Mouse (Mus musculus) heart, embryonic 15.5 days (tissue): ENCODE data around the gene Sez6. TPM values are rescaled to one million over a fixed set of nuclear protein-coding genes. Genes with fewer than 3 reads are reported as not detected.
A peak's percentile ranks its signal among the peaks of the same experiment; 100 is the strongest.

Experiments
- ATAC-seq: fragments of 200-750 bp; cut with Nextera tagmentation; replicated peaks from 2 replicates; pipeline ENCODE4 v1.8.0; 2017; ENCODE audit warnings: low read depth, moderate TSS enrichment; ENCODE audit not compliant: insufficient number of reproducible peaks, insufficient read depth, low FRiP score
- H3K27ac ChIP-seq: fragments of 300-500 bp; sonication (generic); 2 replicates; pipeline ENCODE4 v1.5.1; 2015; ENCODE audit warnings: mild to moderate bottlenecking, inconsistent platforms
- H3K27me3 ChIP-seq: fragments of 300-500 bp; sonication (generic); 2 replicates; pipeline ENCODE4 v1.6.1; 2015; ENCODE audit warnings: inconsistent platforms
- H3K36me3 ChIP-seq: fragments of 300-500 bp; sonication (generic); 2 replicates; pipeline ENCODE4 v1.6.1; 2015; ENCODE audit warnings: mild to moderate bottlenecking, inconsistent platforms
- H3K4me1 ChIP-seq: fragments of 300-500 bp; sonication (generic); replicated peaks from 2 replicates; pipeline ENCODE4 v1.6.1; 2015; ENCODE audit warnings: inconsistent platforms
- H3K4me2 ChIP-seq: fragments of 300-500 bp; sonication (generic); 2 replicates; pipeline ENCODE4 v1.6.1; 2015; ENCODE audit warnings: inconsistent platforms, mild to moderate bottlenecking, moderate library complexity
- H3K4me3 ChIP-seq: fragments of 300-500 bp; sonication (generic); 2 replicates; pipeline ENCODE4 v1.5.1; 2015; ENCODE audit warnings: mild to moderate bottlenecking, inconsistent platforms
- H3K9ac ChIP-seq: fragments of 300-500 bp; sonication (generic); 2 replicates; pipeline ENCODE4 v1.6.1; 2015; ENCODE audit warnings: mild to moderate bottlenecking, inconsistent platforms
- H3K9me3 ChIP-seq: fragments of 300-500 bp; sonication (generic); replicated peaks from 2 replicates; pipeline ENCODE4 v1.6.1; 2016; ENCODE audit warnings: inconsistent platforms
- WGBS: fragments of 180-500 bp; shearing (Covaris S2); methylation state at CpG from one replicate; pipeline ENCODE4 v1.1.7; 2015; ENCODE audit warnings: mixed read lengths; 5-methylcytosine and 5-hydroxymethylcytosine counted together
- polyA plus RNA-seq: library from polyadenylated mRNA; unstranded; fragments of >200 nt; fragmentation: Nextera tagmentation; extraction: Ambion mirVana; gene quantifications from 2 replicates; pipeline ENCODE4 v1.2.1, GENCODE M21; 2015

Sez6 gene
- polyA plus RNA-seq, 1 experiment from 2014 or later = 0.05 TPM

DNA sequence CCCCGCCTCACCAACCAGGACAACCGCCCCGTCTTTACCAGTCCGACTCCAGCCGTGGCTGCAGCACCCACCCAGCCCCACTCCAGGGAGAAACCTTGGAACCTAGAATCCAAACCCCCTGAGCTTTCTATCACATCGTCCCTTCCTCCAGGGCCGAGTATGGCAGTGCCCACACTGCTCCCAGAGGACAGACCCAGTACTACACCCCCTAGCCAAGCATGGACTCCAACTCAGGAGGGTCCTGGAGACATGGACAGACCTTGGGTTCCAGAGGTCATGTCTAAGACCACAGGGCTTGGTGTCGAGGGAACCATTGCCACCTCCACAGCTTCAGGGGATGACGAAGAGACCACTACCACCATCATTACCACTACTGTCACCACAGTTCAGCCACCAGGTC, 23.1 kb downstream of the Sez6 start:
- Histone ChIP-seq H3K4me3 (no peak overlapping the region), H3K4me1 (no peaks in the 10 kb centered on the region), H3K27me3 (peaks cover 58% of the 10 kb centered on the region), H3K9ac (no peak overlapping the region), H3K9me3 (no peaks in the 10 kb centered on the region), H3K4me2 (no peak overlapping the region), H3K36me3 (no peaks in the 10 kb centered on the region), H3K27ac (no peak overlapping the region)
- 28% methylated on average over 9 of the region's 9 CpGs for WGBS
- ATAC-seq = no peak; the same call in 1 of the 2 replicates

DNA sequence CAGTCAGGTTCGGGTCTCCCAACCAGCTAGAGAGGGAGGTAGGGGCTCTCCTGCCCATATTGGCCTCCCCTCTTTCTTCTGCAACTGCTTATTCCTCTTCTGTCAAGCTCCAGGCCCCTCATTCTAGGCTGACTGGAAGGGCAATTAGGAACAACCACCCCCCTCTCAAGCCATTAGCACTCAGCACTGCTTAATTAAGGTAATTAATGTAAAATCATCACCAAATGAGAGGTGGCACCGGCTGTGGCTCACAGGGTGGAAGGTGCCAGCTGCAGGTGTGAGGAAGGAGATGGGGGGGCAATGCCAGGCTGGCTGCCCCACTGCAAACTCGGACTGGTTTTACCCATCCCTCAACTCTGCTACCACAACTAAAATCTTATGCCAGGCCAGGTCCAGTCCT, 25.8 kb downstream of the Sez6 start:
- H3K4me3 ChIP-seq = no peak overlapping the region
- no peak overlapping the region for H3K4me2 ChIP-seq
- no peak overlapping the region for H3K27ac ChIP-seq
- peaks cover 51% of the 10 kb centered on the region for H3K27me3 ChIP-seq
- H3K4me1 ChIP-seq = 0 out of 2 replicates have a peak, but pooled peaks cover 5% of the 10 kb centered on the region
- 51% methylated on average over 3 of the region's 3 CpGs for WGBS
- no peak for ATAC-seq
- no peaks in the 10 kb centered on the region for H3K9me3 ChIP-seq
- no peaks in the 10 kb centered on the region for H3K36me3 ChIP-seq
- no peak overlapping the region for H3K9ac ChIP-seq

DNA sequence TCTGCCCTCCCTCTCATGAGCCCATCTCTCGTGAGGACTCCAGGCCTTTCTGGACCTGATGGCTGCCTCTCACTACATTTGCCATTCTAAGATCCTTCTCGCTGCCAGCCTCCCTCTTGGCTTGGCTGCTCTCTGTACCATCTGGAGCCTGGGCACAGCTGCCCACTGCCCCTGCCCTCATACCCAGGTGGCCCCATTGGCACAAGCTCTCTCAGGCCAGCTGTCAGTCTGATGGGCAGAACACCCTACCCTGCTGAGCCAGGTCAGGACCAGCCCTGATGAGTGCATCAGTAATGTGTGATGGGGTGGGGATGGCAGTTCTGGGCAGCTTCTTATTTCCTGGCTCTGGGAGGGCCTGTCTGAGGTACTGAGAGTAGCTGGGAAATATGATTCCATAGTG, 27.7 kb downstream of the Sez6 start:
- peaks cover 43% of the 10 kb centered on the region for H3K27me3 ChIP-seq
- H3K4me2 ChIP-seq = no peak overlapping the region
- H3K36me3 ChIP-seq = no peaks in the 10 kb centered on the region
- 0 out of 2 replicates have a peak, but pooled peaks cover 5% of the 10 kb centered on the region for H3K4me1 ChIP-seq
- ATAC-seq = no peak
- no peaks in the 10 kb centered on the region for H3K9me3 ChIP-seq
- no peak overlapping the region for H3K4me3 ChIP-seq
- H3K9ac ChIP-seq = no peak overlapping the region
- no peak overlapping the region for H3K27ac ChIP-seq
- 65% methylated on average over 2 of the region's 2 CpGs for WGBS

DNA sequence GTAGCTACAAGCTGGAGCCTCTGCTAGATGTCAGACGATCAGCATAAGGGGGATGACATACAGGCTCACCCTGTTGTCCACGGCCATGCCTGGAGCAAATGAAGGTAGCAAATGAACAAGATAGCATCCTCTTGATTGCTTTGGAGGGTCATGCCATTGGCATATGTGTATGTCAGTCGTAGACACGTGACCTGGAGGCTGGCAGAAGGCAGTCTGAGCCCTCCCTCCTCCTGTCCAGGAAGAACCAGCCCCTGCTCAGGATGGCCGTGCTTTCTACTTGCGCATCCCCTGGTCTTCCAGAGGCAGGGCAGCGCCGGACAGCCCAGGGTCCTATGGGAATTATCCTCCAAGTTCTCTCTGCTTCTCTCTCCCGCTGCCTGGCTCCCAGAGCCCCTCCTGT, 28.3 kb downstream of the Sez6 start:
- Histone ChIP-seq H3K36me3 (no peaks in the 10 kb centered on the region), H3K4me1 (0 out of 2 replicates have a peak, but pooled peaks cover 5% of the 10 kb centered on the region), H3K4me3 (no peak overlapping the region), H3K27ac (no peak overlapping the region), H3K9me3 (no peaks in the 10 kb centered on the region), H3K9ac (no peak overlapping the region), H3K4me2 (no peak overlapping the region), H3K27me3 (peaks cover 36% of the 10 kb centered on the region)
- no peak for ATAC-seq
- 46% methylated on average over 9 of the region's 9 CpGs for WGBS

DNA sequence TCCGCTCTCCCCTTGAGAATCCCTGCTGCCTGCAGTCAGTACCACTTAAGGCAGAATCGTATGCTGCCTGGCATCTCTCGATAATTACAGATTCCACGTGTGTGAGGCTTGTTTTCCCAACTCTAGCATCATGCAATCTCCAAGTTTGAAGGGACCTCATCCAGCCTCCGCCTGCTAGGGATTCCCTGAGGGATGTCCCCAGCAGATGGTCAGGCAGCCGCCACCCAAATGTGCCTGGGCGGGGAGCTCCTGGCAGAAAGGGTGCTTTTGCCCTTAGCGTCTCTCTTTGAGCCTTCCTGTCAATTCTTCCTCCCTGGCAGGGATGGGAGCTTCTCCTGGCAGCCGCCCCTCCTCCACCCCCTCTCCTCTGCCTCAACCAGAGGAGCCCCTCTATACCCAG, 29.6 kb downstream of the Sez6 start:
- Histone ChIP-seq H3K9me3 (no peaks in the 10 kb centered on the region), H3K4me3 (no peak overlapping the region), H3K4me1 (peaks cover 13% of the 10 kb centered on the region), H3K27me3 (peaks cover 33% of the 10 kb centered on the region), H3K27ac (no peak overlapping the region), H3K9ac (no peak overlapping the region), H3K36me3 (no peaks in the 10 kb centered on the region), H3K4me2 (no peak overlapping the region)
- 52% methylated on average over 9 of the region's 9 CpGs for WGBS
- no peak for ATAC-seq

DNA sequence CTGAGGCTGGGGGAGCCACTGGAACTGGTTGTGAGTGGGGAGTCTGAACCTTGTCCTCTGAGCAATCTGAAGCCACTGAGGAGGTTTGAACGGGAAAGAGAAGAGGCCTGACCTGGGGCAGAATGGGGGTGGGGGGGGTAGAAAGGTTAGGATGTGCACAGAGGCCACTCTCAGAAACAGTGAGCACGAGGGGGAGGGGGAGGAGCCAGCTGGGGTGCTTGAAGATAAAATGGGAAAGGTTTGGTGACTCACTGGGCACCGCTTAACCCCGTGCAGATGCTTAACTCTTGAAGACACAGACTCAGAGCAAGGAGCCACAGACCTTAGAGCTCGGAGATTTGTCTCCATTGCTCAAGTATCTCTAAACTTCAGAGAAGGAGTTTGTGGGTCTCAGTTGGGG, 30.3 kb downstream of the Sez6 start:
- no peak overlapping the region for H3K9ac ChIP-seq
- no peak for ATAC-seq
- WGBS = 28% methylated on average over 5 of the region's 5 CpGs
- H3K27me3 ChIP-seq = peaks cover 32% of the 10 kb centered on the region
- H3K36me3 ChIP-seq = no peaks in the 10 kb centered on the region
- H3K4me2 ChIP-seq = no peak overlapping the region
- H3K4me1 ChIP-seq = peaks cover 19% of the 10 kb centered on the region
- H3K4me3 ChIP-seq = no peak overlapping the region
- no peaks in the 10 kb centered on the region for H3K9me3 ChIP-seq
- H3K27ac ChIP-seq = no peak overlapping the region

DNA sequence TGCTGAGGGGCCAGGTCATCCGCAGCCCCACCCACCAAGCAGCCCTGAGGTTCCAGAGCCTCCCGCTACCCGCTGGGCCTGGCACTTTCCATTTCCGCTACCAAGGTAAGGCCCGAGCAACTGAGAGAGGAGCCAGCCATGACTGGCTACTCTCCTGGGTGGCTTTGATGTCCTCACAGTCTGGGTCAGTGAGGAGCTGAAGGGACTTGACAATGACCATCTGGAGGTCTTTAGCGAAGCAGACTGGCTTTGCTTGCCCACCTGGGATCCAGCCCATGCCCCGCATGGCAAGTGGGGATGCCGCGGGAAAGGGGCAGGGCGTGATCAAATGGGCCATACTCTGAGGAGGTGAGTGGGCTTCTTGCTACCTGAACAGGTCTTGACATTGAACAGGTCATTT, 32.3 kb downstream of the Sez6 start:
- peaks cover 41% of the 10 kb centered on the region for H3K27me3 ChIP-seq
- no peaks in the 10 kb centered on the region for H3K9me3 ChIP-seq
- no peak for ATAC-seq

DNA sequence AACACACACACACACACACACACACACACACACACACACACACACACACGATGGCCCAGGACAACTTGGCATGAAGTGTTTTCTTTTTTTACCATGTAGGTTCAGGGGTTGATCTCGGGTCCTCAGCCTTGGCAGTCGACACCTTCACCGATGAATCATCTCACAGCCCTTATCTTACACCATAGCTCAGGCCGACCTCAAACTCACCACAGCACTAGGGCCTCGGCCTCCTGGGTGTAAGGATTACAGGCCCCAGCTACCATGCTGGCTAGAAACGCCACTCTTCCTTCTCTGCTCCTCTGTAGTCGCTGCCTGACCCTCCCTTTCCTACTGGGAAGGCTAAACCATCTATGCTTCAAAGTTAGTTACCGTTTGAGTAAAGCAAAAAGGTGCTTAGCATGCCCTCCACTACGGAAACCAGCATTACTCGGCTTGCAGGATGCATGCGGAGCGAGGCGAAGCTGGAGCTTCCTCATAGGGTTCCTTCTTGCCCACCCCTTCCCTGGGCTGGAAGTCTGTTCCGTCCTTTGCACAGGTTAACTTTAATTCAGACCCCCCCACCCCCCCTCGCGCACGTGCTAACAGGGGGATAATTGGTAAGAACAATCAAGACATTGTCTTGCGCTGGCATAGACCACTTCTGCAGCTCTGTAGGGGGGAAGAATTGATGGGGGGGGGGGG, 34.0 kb downstream of the Sez6 start:
- H3K36me3 ChIP-seq = no peaks in the 10 kb centered on the region
- no peak for ATAC-seq
- peaks cover 35% of the 10 kb centered on the region for H3K27me3 ChIP-seq
- no peak overlapping the region for H3K9ac ChIP-seq
- no peak overlapping the region for H3K4me2 ChIP-seq
- no peak overlapping the region for H3K27ac ChIP-seq
- peaks cover 16% of the 10 kb centered on the region for H3K4me1 ChIP-seq
- H3K4me3 ChIP-seq = no peak overlapping the region
- no peaks in the 10 kb centered on the region for H3K9me3 ChIP-seq
- WGBS = 27% methylated on average over 19 of the region's 19 CpGs

More for the DNA sequence above, 32.3 kb downstream of the Sez6 start:
- Histone ChIP-seq H3K27ac (no peak overlapping the region), H3K36me3 (no peaks in the 10 kb centered on the region), H3K4me3 (no peak overlapping the region), H3K9ac (no peak overlapping the region), H3K4me1 (peaks cover 20% of the 10 kb centered on the region), H3K4me2 (no peak overlapping the region)
- 90% methylated on average over 10 of the region's 10 CpGs for WGBS

DNA sequence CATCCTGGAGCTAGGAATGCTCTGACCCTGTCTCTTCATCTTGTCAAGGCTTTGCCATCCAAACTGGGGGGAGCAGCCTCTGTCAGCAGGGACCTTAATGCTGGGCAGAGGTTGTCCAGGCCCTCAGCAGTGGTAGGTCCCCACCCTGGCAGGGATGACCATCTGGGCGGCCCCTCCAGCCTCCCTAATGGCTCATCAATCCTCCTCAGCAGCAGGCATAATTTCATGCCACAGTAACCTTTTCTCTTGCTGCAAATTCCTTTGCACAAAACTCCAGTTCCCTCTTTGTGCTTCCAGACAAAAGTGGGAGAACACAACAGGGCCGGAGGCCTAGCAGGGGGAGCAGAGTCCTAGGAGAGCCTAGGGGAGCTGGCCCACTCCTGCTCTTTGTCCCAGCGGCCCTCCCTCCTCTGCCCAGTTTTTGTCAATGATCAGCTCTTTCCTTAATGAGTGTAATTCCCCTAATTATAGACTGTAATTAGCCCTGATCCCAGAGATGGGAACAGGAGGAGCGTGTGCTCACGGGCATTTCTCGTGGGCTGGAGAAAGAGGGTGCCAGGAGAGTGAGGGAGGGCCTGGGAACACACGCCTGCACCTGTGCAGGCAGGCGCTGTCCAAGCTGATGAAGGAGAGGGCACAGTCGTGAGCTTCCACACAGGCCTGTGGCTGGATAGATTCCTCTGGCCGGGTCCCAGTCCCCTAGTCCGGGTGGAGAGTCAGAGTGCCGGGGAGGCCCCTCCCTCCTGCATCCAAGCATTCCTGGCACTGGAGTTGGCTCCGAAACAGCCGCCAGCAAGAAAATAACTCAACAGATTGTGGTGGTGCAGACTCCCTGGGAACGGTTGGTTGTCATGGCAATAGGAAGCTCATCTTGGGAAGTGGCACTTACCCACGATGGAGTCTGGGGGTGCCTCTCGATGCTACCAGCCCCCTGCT, 34.8 kb downstream of the Sez6 start:
- peaks cover 35% of the 10 kb centered on the region for H3K27me3 ChIP-seq
- no peaks in the 10 kb centered on the region for H3K9me3 ChIP-seq
- peaks cover 16% of the 10 kb centered on the region for H3K4me1 ChIP-seq
- H3K9ac ChIP-seq = no peak overlapping the region
- no peak overlapping the region for H3K4me2 ChIP-seq
- no peak; the same call in 1 of the 2 replicates for ATAC-seq
- H3K4me3 ChIP-seq = no peak overlapping the region
- H3K27ac ChIP-seq = no peak overlapping the region
- H3K36me3 ChIP-seq = no peaks in the 10 kb centered on the region
- WGBS = 31% methylated on average over 17 of the region's 17 CpGs

DNA sequence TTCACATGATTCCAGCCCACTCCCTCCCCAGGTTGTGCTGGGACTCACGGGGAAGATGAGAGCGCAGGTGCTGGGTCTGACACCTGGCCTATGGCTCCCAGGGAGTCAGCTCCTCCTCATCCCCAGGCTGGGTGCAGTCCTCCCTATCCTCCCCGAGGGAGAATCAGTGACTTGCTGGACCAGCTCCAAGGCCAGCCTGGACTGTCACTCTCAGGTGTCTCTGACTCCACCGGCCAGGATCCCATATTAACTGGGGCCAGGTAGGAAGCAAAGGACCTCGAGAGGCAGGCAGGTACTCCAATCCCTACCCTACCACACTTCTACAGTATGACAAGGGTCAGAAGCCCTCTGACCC, 35.4 kb downstream of the Sez6 start:
- no peak overlapping the region for H3K4me3 ChIP-seq
- 0 out of 2 replicates have a peak, but pooled peaks have one; percentile 30 for ATAC-seq

DNA sequence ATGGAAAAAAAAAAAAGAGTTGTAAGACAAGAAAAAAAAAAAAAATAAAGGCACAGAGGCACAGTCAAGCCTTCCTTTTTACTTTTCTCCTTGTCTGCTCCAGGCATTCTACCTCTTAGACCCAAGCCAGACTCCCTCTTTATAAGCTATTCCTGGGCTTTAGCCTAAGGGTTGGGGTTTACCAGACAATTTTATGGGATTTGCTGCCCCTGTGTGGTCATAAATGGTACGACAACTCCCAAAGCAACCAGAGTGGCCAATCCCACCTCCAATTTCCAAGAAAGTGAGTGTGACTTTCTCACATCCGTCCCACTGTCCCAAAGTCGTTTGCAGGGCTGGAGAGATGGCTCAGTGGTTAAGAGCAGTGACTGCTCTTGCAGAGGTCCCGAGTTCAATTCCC, 36.5 kb downstream of the Sez6 start:
- no peak overlapping the region for H3K4me3 ChIP-seq
- no peak overlapping the region for H3K27ac ChIP-seq
- H3K9ac ChIP-seq = no peak overlapping the region
- WGBS = under 1% methylated on average over 4 of the region's 4 CpGs
- no peaks in the 10 kb centered on the region for H3K36me3 ChIP-seq
- peaks cover 44% of the 10 kb centered on the region for H3K27me3 ChIP-seq
- no peak for ATAC-seq
- no peaks in the 10 kb centered on the region for H3K9me3 ChIP-seq
- peaks cover 16% of the 10 kb centered on the region for H3K4me1 ChIP-seq
- H3K4me2 ChIP-seq = no peak overlapping the region

More for the DNA sequence above, 35.4 kb downstream of the Sez6 start:
- 58% methylated on average over 5 of the region's 5 CpGs for WGBS
- Histone ChIP-seq H3K36me3 (no peaks in the 10 kb centered on the region), H3K4me2 (no peak overlapping the region), H3K4me1 (peaks cover 16% of the 10 kb centered on the region), H3K9ac (no peak overlapping the region), H3K9me3 (no peaks in the 10 kb centered on the region), H3K27me3 (peaks cover 35% of the 10 kb centered on the region), H3K27ac (no peak overlapping the region)
